Mouse (Mus musculus): ENCODE measurements at regions not wholly inside any gene's neighbourhood (a gene's known extent, or its start where the extent isn't known, plus 50 kb on each side); places are given as distances from the start of the nearest gene placed in this dataset.

DNA sequence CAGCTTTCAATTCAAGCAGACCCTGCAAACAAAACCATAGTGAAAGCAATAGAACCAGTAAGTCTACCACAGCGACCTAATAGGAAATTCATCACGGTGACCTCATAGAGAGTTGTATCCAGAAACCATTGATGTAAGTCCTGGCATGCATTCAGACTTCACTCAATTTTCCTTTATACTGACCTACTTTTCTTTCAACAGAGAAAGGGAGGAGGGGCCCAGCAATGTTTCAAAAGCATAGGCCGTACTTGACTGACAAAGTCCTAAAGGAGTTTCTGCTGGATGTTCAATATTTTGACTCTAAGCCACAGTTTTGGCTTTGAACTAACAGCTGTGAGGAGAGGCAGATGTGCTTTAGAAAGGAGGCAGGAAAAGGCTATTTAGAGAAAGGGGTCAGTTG, 88.4 kb downstream of the AI593442 start:
- DNase-seq (ENCODE audit: low spot score in 2 of 2): no peak

DNA sequence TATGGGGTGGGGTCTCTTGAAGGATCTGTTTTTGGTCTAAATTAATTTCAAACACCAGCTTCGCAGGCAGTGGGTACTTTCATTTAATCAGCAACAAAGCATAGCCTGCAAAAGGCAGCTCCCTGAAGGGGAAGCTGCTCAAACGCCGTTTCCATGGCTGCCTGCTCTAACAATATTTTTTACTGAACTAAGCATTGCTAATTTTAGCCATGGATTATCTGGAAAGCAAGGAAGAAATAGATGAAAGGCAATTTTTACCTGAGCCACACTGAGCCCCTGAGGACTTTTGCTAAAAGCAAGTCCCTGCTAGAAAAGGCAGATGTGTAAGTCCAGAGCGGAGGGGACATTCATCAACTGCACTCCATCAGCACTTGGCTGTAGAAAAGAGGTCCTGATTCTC, 105.5 kb downstream of the AI593442 start:
- DNase-seq (ENCODE audit: low spot score in 2 of 2): peak in 1 of 2 experiments; percentile 17

DNA sequence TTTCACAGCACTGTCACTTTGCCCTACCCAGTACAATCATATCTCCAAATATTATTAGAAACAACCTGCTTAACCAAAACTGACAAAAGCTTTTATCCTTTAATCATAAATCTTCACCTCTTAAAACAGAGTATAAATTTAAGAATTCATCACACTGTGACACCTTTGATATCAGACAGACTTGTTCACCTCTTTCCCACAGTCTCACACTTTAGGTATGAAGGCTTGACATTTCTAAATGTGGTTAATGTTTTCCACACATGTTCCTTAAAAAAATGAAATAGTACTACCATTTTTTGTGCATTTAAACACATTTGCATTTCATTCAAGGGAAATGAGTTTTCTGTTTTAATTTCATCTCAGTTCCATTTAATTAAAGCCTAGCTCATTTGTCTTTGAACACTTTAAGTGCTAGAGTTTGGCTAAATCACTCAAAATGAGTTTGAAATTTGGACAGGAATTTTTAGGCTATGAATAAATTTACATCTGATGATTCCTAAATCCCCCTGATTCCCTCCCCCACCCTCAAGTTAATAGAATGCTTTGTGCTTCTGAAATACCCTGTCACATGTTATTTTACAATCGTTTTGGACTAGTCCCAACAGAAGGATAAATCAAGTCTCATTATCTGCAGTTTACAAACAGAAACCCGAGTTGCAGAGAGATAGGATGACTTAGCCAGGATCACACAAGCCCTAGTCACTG, 127.9 kb downstream of the AI593442 start:
- no peak for DNase-seq (ENCODE audit: low spot score in 2 of 2)

DNA sequence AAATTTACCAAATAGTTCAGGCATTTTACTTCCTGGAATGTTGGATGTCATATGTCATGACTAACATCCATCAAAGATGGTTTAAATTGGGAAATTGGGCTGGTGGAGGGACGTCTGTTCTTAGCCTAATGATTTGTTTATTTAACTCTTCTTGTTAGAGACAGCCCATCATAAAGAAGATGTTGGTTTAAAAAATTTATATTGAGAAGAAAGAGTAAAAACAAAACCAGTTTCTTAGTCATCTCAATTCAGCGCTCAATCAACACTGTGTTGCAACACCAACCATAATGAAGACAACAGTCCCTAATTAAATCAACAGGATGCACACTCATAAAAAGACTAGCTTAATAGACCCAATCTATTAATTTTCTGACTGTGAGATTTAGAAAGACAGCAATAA, 133.5 kb downstream of the AI593442 start:
- DNase-seq (ENCODE audit: low spot score in 2 of 2): no peak

DNA sequence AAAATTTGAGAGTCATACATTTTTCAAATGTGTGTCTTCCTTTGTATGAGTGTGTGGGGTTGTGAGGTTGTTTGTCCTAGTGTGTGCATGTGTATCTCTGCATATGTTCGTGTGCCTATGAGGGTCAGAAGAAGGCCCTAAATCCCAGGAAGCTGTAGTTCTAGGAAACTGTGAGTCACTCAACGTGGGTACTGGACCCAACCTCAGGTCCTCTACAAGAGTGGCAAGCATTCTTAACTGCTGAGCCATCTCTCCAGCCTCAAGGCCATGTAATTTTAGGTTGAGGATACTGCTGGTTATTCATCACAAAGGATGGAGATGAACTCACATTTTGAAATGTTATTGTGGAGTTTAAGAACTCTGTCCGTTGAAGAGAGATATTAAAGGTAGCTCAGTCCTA, 140.5 kb downstream of the AI593442 start:
- no peak for DNase-seq (ENCODE audit: low spot score in 2 of 2)

DNA sequence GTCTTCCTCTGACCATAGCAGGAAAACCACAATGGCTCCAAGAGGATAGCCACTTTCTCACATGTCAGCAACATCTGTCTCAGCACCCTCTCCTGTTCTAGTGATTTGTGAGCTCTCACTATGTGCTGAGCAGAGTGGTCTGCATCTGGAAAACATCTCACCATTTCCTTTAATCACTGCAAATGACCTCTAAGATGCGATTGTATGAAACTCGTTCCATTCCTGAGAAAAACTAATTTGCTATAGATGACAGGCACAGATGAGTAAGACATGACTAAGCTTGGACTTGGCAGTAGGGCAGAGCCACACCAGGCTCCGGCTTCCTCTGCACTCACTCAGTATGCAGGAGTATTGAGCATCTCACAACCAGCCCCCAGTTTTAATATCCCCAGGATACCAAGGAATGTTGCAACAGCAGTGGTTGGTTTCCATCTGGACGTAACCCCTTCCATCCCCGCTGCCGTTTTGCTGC, 150.1 kb downstream of the AI593442 start:
- no peak for DNase-seq (ENCODE audit: low spot score in 2 of 2)

DNA sequence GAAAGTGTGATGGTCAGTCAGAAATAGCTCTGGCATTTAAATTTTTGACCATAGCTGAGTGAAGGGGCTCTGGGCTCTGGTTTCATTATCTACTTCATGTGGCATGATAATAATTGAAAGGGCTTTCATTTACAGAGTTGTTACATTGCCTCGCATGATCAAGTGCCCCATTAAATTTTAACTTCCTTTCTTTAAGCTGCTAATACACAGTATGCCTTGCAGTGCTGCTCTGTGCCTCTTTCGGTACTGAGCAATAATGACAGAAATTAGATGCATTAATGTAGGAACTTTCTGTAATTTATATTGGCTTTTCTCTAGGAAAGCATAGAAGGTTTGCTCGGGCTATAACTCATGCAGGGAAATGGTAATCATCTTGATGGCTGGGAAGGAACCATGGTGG, 179.1 kb downstream of the AI593442 start:
- no peak for DNase-seq (ENCODE audit: low spot score in 2 of 2)

DNA sequence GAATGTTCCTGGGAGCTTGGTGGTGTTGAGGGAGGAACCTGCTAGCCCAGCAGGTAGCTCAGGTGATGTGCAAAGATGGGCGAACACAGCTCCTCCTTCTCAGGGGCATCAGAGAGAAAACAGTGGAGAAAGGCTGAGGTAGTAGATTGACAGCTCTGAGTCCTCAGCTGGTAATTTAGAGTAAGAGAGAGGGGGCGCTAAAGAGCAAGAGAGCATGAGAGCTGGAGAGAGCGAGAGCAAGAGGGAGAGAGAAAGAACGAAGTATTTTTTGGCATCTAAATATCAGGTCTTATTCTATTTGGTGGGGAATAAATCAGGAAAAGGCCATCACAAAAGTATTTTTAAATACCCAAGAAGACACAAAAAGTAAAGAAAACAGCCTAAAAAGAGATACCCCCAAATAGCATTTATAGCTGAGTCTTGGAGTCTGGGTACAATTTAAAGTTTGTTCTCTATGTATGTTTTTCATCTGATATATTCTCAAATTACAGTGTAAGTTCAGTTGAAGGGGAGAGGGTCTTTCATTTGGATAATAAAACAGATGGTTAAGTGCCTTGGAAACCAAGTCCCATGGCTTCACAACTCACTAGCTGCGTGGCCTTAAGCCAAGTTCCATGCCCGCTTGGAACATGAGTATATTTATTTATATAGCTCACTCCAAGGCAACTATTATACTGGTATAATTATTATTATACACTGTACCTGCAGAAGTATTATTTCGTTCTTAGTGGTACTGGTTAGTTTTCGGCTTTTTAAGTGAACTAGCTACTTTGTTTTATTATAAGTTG, 183.9 kb downstream of the AI593442 start:
- DNase-seq (ENCODE audit: low spot score in 2 of 2): no peak

DNA sequence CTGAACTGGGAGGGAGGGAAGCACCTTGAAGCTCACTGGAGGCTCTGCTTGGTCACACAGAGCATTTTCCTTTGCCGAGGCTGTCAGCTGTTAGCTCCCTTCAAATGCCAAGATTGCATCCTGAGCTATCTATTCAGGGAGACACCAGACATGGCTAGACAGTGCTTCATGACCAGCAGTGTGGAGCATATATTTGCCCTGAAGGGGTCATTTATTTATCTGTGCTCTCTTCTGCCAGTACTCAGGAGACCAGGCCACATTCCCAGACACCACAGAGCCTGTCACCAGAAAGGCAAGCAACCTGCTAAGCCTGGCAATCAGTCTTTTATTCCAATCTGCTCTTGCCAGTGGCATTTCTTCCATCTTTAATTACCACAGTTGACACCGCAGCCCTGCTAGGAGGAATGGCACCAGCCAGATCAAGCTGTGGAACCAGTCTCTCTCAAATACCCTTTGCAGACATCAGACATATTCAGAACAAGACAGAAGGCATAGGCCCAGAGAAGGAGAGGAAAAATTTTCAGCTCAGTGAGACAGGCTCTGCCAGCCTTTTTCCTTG, 186.6 kb downstream of the AI593442 start:
- DNase-seq (ENCODE audit: low spot score in 2 of 2): no peak

DNA sequence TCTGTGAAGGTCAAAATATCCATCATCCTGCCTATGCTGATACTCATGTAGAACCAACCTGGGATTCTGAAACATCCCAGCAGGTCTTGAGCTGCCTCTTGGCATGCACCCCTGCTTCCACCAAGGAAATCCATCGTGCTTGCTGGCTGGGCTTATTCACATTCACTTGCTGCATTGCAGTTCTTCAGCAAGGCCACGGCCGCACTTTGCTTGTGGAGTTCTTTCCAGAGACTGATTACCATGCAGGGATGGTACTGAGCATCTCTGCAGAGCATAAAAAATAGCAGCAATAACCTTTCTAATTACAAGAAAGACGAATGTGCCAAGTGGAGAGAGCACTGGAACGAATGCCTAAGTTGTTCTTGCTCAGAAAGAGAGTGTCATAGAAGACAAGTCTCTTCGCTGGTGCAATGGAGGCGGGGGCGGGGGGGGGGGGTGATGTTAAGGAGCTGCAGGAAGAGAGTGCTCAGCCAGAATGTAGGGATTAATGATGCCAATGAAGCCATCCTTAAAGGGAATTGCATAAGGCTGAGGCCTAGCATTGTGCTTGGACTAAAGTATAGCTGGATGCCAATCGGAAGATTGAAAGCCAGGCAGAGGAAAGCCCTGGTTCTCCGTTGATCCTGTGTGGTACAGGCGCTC, 205.9 kb downstream of the AI593442 start:
- DNase-seq (ENCODE audit: low spot score in 2 of 2): no peak

DNA sequence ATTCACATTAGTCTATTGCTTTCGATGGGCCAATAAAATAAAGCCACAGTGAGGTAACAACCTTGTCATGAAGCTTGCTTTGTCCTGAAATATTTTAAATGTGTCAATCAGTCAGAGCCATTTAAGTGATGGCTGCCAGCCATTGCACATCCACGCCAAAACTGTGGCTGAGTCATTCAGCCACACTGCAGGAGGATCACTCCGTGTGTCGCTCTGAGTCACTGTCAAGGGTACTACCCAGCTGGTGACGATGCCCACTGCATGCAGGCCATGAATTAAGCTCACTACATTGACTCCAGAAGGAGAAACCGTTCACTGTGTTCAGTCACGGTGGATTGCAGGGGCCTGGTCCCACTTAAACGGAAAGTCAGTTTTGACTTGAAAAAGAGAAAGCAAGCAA, 206.7 kb downstream of the AI593442 start:
- no peak for DNase-seq (ENCODE audit: low spot score in 2 of 2)

DNA sequence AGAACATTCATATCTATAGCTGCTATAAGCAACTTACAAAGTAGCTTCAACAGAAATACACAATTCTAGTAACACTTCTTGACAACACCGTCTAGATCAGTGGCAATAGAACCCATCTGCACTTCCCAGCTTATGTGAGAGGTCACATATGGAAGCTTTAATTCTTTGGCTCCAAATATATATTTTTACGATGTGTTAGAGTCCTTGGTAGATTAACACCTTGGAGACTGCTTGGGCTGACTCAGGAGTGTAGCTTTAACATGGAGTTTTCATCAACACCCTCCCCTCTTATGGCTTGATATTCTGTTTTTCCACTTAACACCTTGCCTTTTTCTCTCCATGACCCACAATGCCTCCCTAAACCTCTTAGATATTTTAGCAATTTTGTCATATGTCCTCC, 221.1 kb downstream of the AI593442 start:
- no peak for DNase-seq (ENCODE audit: low spot score in 2 of 2)

DNA sequence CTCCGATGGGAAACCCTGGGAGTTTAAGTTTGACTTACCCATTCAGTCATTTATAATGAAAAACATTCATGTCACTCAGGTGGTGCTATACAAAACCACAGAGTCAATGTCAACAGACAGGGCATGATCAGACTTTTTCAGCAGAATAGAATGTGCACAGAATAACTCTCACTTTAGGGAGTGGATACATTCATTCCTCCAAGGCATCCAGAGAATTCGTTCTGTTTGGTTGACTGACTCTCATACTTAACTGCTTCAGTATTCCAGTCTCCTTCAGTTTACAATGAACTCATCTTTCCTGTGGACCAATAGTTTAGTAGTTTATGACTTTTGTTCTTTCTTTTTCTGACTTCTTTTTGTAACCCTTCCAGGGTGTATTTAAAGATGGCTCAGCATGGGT, 225.1 kb downstream of the AI593442 start:
- no peak for DNase-seq (ENCODE audit: low spot score in 2 of 2)

DNA sequence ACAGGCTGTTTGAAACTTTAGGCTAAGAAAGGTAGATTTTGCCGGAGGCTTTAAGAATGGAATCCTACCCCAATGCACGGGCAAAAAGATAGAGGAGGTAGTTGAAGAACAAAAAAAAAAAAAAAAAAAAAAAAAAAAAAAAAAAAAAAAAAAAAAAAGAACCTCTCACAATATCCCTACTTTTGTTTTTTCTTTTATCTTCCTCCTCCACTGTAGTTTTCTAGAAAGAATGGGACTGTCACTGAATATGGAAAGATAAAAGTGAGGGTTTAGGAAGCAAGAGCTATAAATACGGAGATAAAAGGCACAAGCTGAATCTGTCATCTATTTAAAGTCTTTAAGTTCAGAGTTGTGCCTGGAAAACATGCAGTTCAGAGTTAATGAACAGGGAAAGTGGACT, 227.8 kb downstream of the AI593442 start:
- no peak for DNase-seq (ENCODE audit: low spot score in 2 of 2)

DNA sequence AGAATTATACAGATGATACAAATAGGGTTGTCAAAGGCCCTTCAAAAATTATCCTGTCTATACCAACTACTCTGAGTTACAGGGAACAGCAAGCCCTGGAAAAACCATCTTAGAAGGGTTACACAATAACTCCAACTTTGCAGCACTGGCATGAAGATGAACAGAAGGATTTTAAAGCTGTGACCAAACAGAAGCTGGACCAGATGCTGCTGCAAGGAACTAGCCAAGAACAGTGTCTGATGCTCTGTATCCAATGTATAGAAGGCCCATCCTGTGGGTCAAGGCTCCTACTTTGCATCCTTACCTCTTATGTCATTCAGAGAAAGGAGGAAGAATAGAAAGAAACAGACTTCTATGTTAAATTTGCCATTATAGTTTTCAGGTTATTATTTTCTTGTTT, 231.3 kb downstream of the AI593442 start:
- DNase-seq (ENCODE audit: low spot score in 2 of 2): no peak

DNA sequence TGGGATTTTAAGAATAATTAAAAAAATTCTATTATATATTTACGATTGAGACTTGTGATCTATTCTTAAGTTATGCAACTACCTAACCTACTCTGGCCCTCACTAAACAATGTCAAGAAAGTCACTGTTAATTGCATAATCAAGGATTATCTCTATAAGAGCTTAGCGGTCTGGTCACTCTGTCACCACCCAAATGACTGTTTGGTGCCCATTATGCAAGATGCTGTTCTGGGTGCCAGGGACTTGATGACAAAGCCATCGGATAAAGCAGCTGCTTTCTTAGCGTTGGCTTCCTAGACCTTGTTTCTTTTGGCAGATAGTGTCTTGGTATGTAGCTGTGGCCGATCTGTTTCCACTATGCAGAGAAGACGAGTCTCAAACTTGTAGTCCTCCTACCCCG, 236.4 kb downstream of the AI593442 start:
- no peak for DNase-seq (ENCODE audit: low spot score in 2 of 2)

DNA sequence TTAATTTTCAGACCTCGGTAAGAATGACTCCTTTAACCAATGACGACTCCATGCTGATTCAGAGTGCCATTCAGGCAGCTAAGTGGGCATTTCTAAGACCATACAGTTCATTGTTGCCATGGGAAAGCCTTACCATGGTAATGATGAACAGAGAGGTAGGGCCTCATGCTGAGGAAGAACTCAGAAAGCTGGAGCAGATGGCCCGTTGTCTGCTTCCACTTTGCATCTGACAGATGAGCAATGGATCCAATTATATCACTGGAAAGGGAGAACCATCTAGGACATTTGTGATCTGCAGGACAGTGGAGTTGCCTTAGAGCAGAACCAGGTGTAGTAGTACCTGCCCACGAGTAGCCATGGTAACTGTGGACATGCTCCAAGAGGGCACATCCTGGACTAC, 245.4 kb downstream of the AI593442 start:
- DNase-seq (ENCODE audit: low spot score in 2 of 2): peak in 1 of 2 experiments; percentile 6

DNA sequence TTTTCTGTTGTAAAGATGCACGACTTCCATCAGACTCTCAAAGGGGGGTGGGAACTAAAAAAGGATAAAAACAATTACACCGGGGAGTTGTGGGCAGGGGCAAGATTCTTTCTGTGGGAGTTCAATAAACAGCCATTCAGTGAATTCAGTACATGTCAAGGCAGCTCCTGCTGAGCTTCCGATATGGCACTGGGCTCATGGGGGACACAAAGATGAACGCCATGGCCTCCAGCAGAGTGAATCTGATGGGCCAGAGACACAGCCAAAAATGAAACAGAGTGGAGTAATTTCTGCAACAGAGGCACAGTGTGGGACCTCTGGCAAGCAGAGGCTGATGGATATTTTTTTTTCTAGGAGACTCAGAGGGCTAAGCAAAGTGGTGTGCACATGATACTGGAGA, 254.2 kb downstream of the AI593442 start:
- DNase-seq (ENCODE audit: low spot score in 2 of 2): no peak

DNA sequence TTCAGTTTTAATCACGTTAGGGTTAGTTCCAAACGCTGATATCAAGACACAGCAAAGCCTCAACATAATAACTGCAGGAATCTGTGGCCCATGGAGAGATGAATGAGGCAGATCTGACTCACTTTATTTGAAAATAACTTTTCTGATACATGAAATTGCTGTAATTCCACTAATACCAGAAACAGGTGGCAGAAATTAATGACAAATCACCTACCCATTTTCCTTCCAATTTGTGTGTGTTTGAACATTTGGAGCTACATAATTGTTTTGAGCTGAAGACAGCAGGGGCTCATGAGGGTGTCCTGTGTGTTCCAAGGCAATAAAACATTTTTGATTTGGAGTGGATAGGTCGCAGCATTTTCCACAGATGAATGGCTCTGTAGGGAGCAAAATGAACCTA, 254.2 kb upstream of the Zc3h12c start:
- no peak for DNase-seq (ENCODE audit: low spot score in 2 of 2)

DNA sequence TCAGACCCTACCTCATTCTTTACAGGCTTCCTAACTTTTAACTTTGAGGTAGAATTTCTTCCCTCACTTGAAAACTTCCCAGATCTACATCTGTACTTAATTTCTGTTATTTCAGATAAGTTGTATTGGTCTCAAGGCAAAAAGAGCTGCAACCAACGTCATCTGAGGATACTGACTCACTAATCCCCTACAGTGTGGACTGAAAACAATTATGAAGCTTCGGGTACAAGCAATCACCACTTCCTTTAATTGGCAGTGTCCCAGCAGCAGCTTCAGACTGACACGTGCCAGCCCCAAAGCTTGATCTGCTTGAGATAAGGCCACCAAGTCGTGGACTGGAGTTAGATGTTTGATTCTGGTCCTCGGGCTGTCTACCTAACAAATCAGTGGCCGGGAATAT, 247.3 kb upstream of the Zc3h12c start:
- no peak for DNase-seq (ENCODE audit: low spot score in 2 of 2)

DNA sequence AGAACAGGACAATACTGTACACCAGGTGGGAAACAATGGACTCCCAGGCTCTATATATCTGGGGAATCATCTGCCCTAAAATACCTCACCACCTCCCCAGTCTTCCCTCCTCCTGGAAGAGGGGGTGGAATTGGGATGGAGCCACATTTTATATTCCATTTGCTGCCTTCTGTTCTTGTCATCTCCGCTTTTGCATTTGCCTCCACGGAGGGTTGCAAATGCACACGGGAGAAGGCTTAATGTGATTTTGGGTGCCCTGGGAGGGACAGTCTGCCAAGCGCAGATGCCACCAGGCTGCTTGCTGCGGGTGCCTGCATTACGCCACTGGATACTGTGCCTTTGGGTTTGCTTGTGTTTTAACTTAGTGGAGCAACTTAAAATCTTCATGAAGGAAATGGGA, 239.5 kb upstream of the Zc3h12c start:
- peak; percentile 25 to 33 for DNase-seq (ENCODE audit: low spot score in 2 of 2)

DNA sequence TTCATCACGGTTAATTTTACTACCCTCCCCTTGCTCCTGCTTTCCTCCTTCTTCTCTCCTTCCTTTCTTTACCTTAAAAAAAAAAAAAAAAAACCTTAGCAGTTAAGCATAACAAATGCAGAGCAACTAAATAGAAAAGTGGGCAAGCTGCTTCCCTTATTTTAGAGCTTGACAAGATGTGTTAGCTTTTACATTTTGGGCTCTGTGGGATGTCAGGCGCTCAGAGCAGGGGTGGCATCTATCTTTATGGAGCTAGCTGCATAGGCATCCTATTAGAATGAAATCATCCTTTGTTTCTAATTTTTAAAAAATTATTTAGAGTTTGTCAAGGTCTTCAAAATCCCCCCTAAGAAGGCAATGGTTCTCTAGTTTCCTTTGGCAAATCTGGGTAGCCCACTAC, 234.1 kb upstream of the Zc3h12c start:
- no peak for DNase-seq (ENCODE audit: low spot score in 2 of 2)

DNA sequence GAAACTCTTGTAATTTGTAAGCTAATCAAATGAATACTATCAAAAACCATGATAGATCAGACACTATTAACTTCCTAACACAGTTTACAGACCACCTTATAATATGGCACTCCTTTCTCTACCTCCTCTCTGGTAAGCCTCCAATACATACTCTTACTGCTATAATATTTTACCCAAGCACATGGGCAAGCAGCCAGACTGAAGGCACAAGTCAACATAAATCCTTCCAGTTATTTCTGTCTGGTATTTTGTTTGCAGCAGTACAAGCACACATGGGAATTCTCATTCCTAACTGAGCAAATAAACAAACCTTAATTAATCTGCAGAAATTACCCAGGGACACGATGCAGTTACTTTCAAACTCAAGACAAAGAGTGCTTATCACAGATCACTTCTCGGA, 210.7 kb upstream of the Zc3h12c start:
- no peak for DNase-seq (ENCODE audit: low spot score in 2 of 2)

All from frontal cortex, postnatal 10 days (tissue).